Mouse (Mus musculus) E14TG2a.4 (cell line): ENCODE measurements around the gene B230118H07Rik.

Source experiments
- CTCF ChIP-seq: conservative IDR thresholded peaks from 2 replicates; pipeline ENCODE4 v1.5.1; 2014; ENCODE audit warnings: low read length
- NANOG ChIP-seq: IDR thresholded peaks from 2 replicates; pipeline ENCODE4 v1.6.1; 2014; ENCODE audit warnings: borderline replicate concordance, low read length, mixed read lengths
- POU5F1 ChIP-seq: IDR thresholded peaks from 2 replicates; pipeline ENCODE4 v1.6.1; 2014; ENCODE audit warnings: low read length, borderline replicate concordance

DNA sequence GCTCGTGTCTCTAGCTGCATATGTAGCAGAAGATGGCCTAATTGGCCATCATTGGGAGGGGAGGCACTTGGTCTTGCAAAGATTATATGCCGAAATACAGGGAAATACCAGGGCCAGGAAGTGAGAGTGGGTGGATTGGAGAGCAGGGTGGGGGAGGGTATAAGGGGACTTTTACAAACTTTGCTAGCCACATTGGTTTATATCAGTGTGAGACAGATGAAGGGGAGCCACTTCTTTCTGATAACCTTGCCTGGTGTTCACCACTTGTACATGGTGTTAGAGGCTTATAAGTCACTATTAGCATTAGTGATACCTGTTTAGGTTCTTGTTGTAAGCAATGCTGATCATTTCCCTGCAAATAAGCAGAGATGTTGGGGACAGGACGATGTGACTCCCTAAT lies 68.4 kb downstream of the B230118H07Rik start:
- no peak for TF ChIP-seq CTCF
- TF ChIP-seq POU5F1, result no peak
- TF ChIP-seq NANOG, result no peak
